ENCODE assay signal across 32 mouse cellular contexts in the genomic region with DNA sequence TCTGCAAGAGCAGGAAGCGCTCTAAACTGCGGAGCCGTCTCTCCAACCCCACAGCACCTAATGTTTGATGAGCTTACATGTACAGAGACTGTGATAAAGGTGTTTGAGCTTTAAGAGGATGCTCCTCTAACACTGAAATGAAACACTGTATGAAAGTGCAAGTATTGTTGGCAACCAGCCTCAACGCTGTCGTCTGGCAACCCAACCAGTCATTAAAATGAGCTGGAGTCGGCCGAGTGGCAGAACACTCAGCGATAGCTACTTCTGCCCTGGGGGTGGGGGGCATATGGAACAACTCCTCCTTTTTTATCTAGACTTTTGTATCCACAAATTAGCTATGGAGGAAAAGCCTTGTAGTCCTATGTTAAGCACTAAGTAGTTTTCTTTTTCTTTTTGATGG. TPM values are rescaled to one million over a fixed set of nuclear protein-coding genes. Genes with fewer than 3 reads are reported as not detected.
DNase-seq lines count a peak whose midpoint lies in the region; ATAC-seq and TF ChIP-seq lines count a peak whose summit lies in the region.
"Had no signal": no experiment of that assay in that cellular context is flagged by ENCODE, and none has a peak within 500 bp of the region (broad histone marks: within the 10 kb centered on the region; RNA-seq: fewer than 3 reads in every experiment).

No protein-coding gene starts in this region.

- intact Hi-C loops in gastrocnemius, adult 2 months (cut with DNase I): no loop called here

- no peak overlapping the region for H3K27ac ChIP-seq in embryonic facial prominence, embryonic 14.5 days (replicated peaks; ENCODE audit: low read depth, low read length)
- H3K27ac ChIP-seq in embryonic facial prominence, embryonic 10.5 days (replicated peaks): no peak overlapping the region
- no peak overlapping the region for H3K27ac ChIP-seq in gastrocnemius, adult 2 months
- H3K27ac ChIP-seq in lung, embryonic 14.5 days (ENCODE audit: low read depth): no peak overlapping the region
- H3K27ac ChIP-seq: embryonic facial prominence, embryonic 15.5 days; forebrain, embryonic 12.5 days; heart, embryonic 15.5 days; hindbrain, embryonic 14.5 days; hindbrain, postnatal 0 days had no signal

- no peak for ATAC-seq in embryonic facial prominence, embryonic 14.5 days (ENCODE audit: low read depth)
- no peak for ATAC-seq in lung, embryonic 14.5 days (ENCODE audit: insufficient read depth)
- ATAC-seq: hindbrain, postnatal 0 days; inflammation-experienced regulatory T-cells, adult 6 months; intestine, embryonic 16.5 days; Patski had no signal

- DNase-seq in embryonic facial prominence, embryonic 14.5 days (ENCODE audit: low spot score): peak; percentile 30
- no peak for DNase-seq in embryonic facial prominence, embryonic 10.5 days (ENCODE audit: low spot score)
- peak; percentile 31 for DNase-seq in gastrocnemius, adult 2 months
- no peak for DNase-seq in gastrocnemius, postnatal 4 days (ENCODE audit: low spot score in 2 of 2)
- peak; percentile 30 for DNase-seq in lung, embryonic 14.5 days
- DNase-seq in lung, postnatal 4 days: no peak
- DNase-seq in brain, embryonic 14.5 days (ENCODE audit: low read depth): peak; percentile 59
- no peak for DNase-seq in retina, postnatal 1 day
- DNase-seq: adrenal gland, postnatal 10 days; adrenal gland, postnatal 36 days; B cell, adult 2 months; cerebellum, adult 18-20 months; cerebellum, adult 9-10 months; cerebellum, postnatal 25 days; embryo, embryonic 11 days; gastrocnemius, postnatal 10 days; gastrocnemius, postnatal 36 days; heart, adult 18-20 months; heart, postnatal 10 days; heart, postnatal 4 days; kidney, adult 18-20 months had no signal

- H3K4me3 ChIP-seq in embryonic facial prominence, embryonic 14.5 days (ENCODE audit: low read depth, low read length): no peak overlapping the region
- H3K4me3 ChIP-seq in embryonic facial prominence, embryonic 10.5 days: no peak overlapping the region
- no peak overlapping the region for H3K4me3 ChIP-seq in gastrocnemius, adult 2 months
- no peak overlapping the region for H3K4me3 ChIP-seq in lung, embryonic 14.5 days (ENCODE audit: low read depth, low read length)
- H3K4me3 ChIP-seq: embryonic facial prominence, embryonic 15.5 days; forebrain, embryonic 12.5 days; heart, embryonic 12.5 days; heart, embryonic 15.5 days had no signal

- no peak overlapping the region for H3K9ac ChIP-seq in embryonic facial prominence, embryonic 14.5 days (ENCODE audit: low read depth, low read length)
- no peak overlapping the region for H3K9ac ChIP-seq in lung, embryonic 14.5 days
- H3K9ac ChIP-seq: embryonic facial prominence, embryonic 15.5 days; forebrain, embryonic 12.5 days; heart, embryonic 12.5 days; heart, embryonic 15.5 days; hindbrain, embryonic 14.5 days had no signal

- H3K9me3 ChIP-seq in embryonic facial prominence, embryonic 14.5 days (ENCODE audit: control insufficient read depth, low read length): no peaks in the 10 kb centered on the region
- H3K9me3 ChIP-seq in embryonic facial prominence, embryonic 10.5 days: no peaks in the 10 kb centered on the region
- H3K9me3 ChIP-seq in lung, embryonic 14.5 days (ENCODE audit: low read depth, low read length): no peaks in the 10 kb centered on the region
- H3K9me3 ChIP-seq: embryonic facial prominence, embryonic 15.5 days; forebrain, embryonic 12.5 days; G1E; heart, embryonic 12.5 days; heart, embryonic 15.5 days had no signal

- WGBS in embryonic facial prominence, embryonic 14.5 days: 72% methylated on average over 8 of the region's 8 CpGs
- 87% methylated on average over 8 of the region's 8 CpGs for WGBS in embryonic facial prominence, embryonic 10.5 days
- 76% methylated on average over 8 of the region's 8 CpGs for WGBS in lung, embryonic 14.5 days

- no peak for TF ChIP-seq POLR2A in brain, embryonic 14.5 days (IDR thresholded peaks at IDR 0.05; ENCODE audit: borderline replicate concordance, extremely low read depth, insufficient read depth, insufficient read length, poor library complexity, severe bottlenecking)

- H3K4me2 ChIP-seq in embryonic facial prominence, embryonic 14.5 days (ENCODE audit: low read depth, low read length): no peak overlapping the region
- H3K4me2 ChIP-seq in lung, embryonic 14.5 days: no peak overlapping the region
- H3K4me2 ChIP-seq: embryonic facial prominence, embryonic 15.5 days; forebrain, embryonic 12.5 days; heart, embryonic 12.5 days; heart, embryonic 15.5 days; hindbrain, embryonic 14.5 days had no signal

- H3K36me3 ChIP-seq in embryonic facial prominence, embryonic 14.5 days (ENCODE audit: control insufficient read depth, insufficient read depth, low read length): peaks cover 8% of the 10 kb centered on the region; the same call in 1 of the 2 replicates
- H3K36me3 ChIP-seq in embryonic facial prominence, embryonic 10.5 days (replicated peaks): peaks cover 53% of the 10 kb centered on the region
- peaks cover 16% of the 10 kb centered on the region; the same call in 1 of the 2 replicates for H3K36me3 ChIP-seq in lung, embryonic 14.5 days (ENCODE audit: insufficient read depth)

- H3K27me3 ChIP-seq in embryonic facial prominence, embryonic 14.5 days (replicated peaks; ENCODE audit: control insufficient read depth, insufficient read depth, low read length): no peaks in the 10 kb centered on the region
- H3K27me3 ChIP-seq in embryonic facial prominence, embryonic 10.5 days (replicated peaks; ENCODE audit: low read depth, poor library complexity, severe bottlenecking): no peaks in the 10 kb centered on the region
- H3K27me3 ChIP-seq in lung, embryonic 14.5 days (ENCODE audit: insufficient read depth, low read length): no peaks in the 10 kb centered on the region
- H3K27me3 ChIP-seq: CH12.LX; embryonic facial prominence, embryonic 15.5 days; forebrain, embryonic 12.5 days; heart, embryonic 12.5 days; heart, embryonic 15.5 days; Patski had no signal

- no peak for TF ChIP-seq CTCF in gastrocnemius, adult 2 months (IDR thresholded peaks at IDR 0.05)
- TF ChIP-seq CTCF in lung, embryonic 14.5 days (IDR thresholded peaks at IDR 0.05; ENCODE audit: low read depth): no peak
- TF ChIP-seq CTCF in brain, embryonic 14.5 days (IDR thresholded peaks at IDR 0.05; ENCODE audit: borderline replicate concordance, extremely low read depth, insufficient read depth, insufficient read length): no peak

- H3K4me1 ChIP-seq in embryonic facial prominence, embryonic 14.5 days (ENCODE audit: control insufficient read depth, insufficient read depth, low read length): peaks cover 4% of the 10 kb centered on the region; the same call in 1 of the 2 replicates
- H3K4me1 ChIP-seq in embryonic facial prominence, embryonic 10.5 days: no peaks in the 10 kb centered on the region
- H3K4me1 ChIP-seq in lung, embryonic 14.5 days (ENCODE audit: insufficient read depth): no peaks in the 10 kb centered on the region
- H3K4me1 ChIP-seq: forebrain, embryonic 12.5 days had no signal

RNA-seq across cellular contexts. Expression of a gene that starts 40.2 kb away (rescaled TPM):
- 34.4 and 36.6 TPM in 2 replicates for polyA plus RNA-seq in embryonic facial prominence, embryonic 14.5 days (2014; fragmentation: Nextera tagmentation; extraction: Ambion mirVana)
- 12.5 and 13.4 TPM in 2 replicates for polyA plus RNA-seq in embryonic facial prominence, embryonic 10.5 days (2016; fragmentation: Nextera tagmentation; extraction: Ambion mirVana)
- total RNA-seq in gastrocnemius, adult 2 months (2021): 1 to 10 TPM; 4.1 to 4.2 TPM
- total RNA-seq in gastrocnemius, postnatal 4 days (2021): 10 to 100 TPM; 32.0 to 35.9 TPM
- polyA plus RNA-seq in lung, embryonic 14.5 days (2014; fragmentation: Nextera tagmentation; extraction: Ambion mirVana): 29.0 and 29.9 TPM in 2 replicates
- polyA plus RNA-seq in brain, embryonic 14.5 days (2012; rRNA removed): 16.0 and 21.5 TPM in 2 replicates

Comparison
In these comparisons a context has a peak if more than half of its experiments do, and no peak if none do; other contexts are left out.
1. DNase-seq: peak in embryonic facial prominence, embryonic 14.5 days (single experiment), gastrocnemius, adult 2 months (single experiment), lung, embryonic 14.5 days (single experiment) and brain, embryonic 14.5 days (single experiment); none in embryonic facial prominence, embryonic 10.5 days (single experiment), gastrocnemius, postnatal 4 days (0 of 2), lung, postnatal 4 days (0 of 2) and retina, postnatal 1 day (single experiment).